Mouse (Mus musculus) T-helper 2 cell (primary cell): ENCODE data around the gene Znhit3.
"Not testable (repeated sequence)": the region's sequence is repeated elsewhere in the genome, so short reads cannot be mapped to it uniquely, and the experiment has no call there.

Experiments used
- in situ Hi-C: fragments of 300-600 bp; cut with MboI, MseI; formaldehyde crosslinking; loops from one replicate; pipeline ENCODE4 v1.15.1; 2025; ENCODE audit warnings: high pct_unique_total_duplicates

The Znhit3 gene

GRCm38 (mm10) chr11:84879007-84879771 is 37.0 kb downstream of the Znhit3 start:
- in situ Hi-C loops = no loop called here

- in situ Hi-C loops = not testable (repeated sequence)
Measured at GRCm38 (mm10) chr11:84876020-84876419, 40.1 kb downstream of the Znhit3 start.

- in situ Hi-C loops = no loop called here
Measured at GRCm38 (mm10) chr11:84873042-84873833, 42.9 kb downstream of the Znhit3 start.

- in situ Hi-C loops = no loop called here
Measured at GRCm38 (mm10) chr11:84871548-84872069, 44.6 kb downstream of the Znhit3 start.

- in situ Hi-C loops = no loop called here
Measured at GRCm38 (mm10) chr11:84871046-84871445, 45.1 kb downstream of the Znhit3 start.

GRCm38 (mm10) chr11:84870337-84871043 is 45.7 kb downstream of the Znhit3 start, which contains the start of gene Ggnbp2:
Ggnbp2 (minus strand) TSS chr11:84870817.
- in situ Hi-C loops = no loop called here

GRCm38 (mm10) chr11:84869537-84870232 is 46.5 kb downstream of the Znhit3 start:
- in situ Hi-C loops = no loop called here

GRCm38 (mm10) chr11:84868786-84869259 is 47.3 kb downstream of the Znhit3 start:
- in situ Hi-C loops = no loop called here

- in situ Hi-C loops = no loop called here
Measured at GRCm38 (mm10) chr11:84867586-84867985, 48.6 kb downstream of the Znhit3 start.

- in situ Hi-C loops = no loop called here
Measured at GRCm38 (mm10) chr11:84865268-84865667, 50.9 kb downstream of the Znhit3 start.
